Mouse (Mus musculus): ENCODE data around the gene Gm21860. TPM values are rescaled to one million over a fixed set of nuclear protein-coding genes. Genes with fewer than 3 reads are reported as not detected.
"Not testable (repeated sequence)": the region's sequence is repeated elsewhere in the genome, so short reads cannot be mapped to it uniquely, and the experiment has no call there.

The Gm21860 gene
- polyA plus RNA-seq, 1 experiment from 2014 or later, result not detected

GRCm38 (mm10) chrY:90717496-90717895, 37.1 kb downstream of the Gm21860 start:
- H3K27ac ChIP-seq (replicated peaks); H3K36me3 ChIP-seq; H3K27me3 ChIP-seq (ENCODE audit: low read depth, poor library complexity, severe bottlenecking); H3K4me1 ChIP-seq; H3K9me3 ChIP-seq (replicated peaks); DNase-seq (ENCODE audit: low spot score); H3K4me3 ChIP-seq: not testable (repeated sequence)
- 68% methylated on average over 7 of the region's 7 CpGs for WGBS

Other genes with a start within 250 kb of the Gm21860 start
- gene Gm47283, start 29.9 kb upstream of the Gm21860 start, polyA plus RNA-seq (2016; fragmentation: Nextera tagmentation; extraction: Ambion mirVana), result not detected in 2 replicates
- not detected in 2 replicates for gene Gm21748, start 84.4 kb upstream of the Gm21860 start, polyA plus RNA-seq (2016; fragmentation: Nextera tagmentation; extraction: Ambion mirVana)